Mouse (Mus musculus): ENCODE measurements around the gene Sec63. TPM values are rescaled to one million over a fixed set of nuclear protein-coding genes. Genes with fewer than 3 reads are reported as not detected.

Sec63 gene
- polyA plus RNA-seq, 1 experiment, result 5.0 TPM

- Histone ChIP-seq H3K36me3 (ENCODE audit: control insufficient read depth, insufficient read depth, low read length) (no peaks in the 10 kb centered on the region), H3K4me1 (ENCODE audit: control insufficient read depth, insufficient read depth, insufficient read length, low read length) (peaks cover 15% of the 10 kb centered on the region), H3K4me3 (ENCODE audit: low read depth, low read length) (no peak overlapping the region), H3K27ac (ENCODE audit: insufficient read depth, low read depth, low read length) (peak overlapping the region; percentile 17; the same call in 1 of the 2 replicates), H3K27me3 (ENCODE audit: control insufficient read depth, insufficient read depth, low read length) (no peaks in the 10 kb centered on the region)
- WGBS, result 20% methylated on average over 4 of the region's 4 CpGs
- TF ChIP-seq CTCF (IDR thresholded peaks at IDR 0.05; ENCODE audit: extremely low read depth, insufficient read length, insufficient replicate concordance, low read depth, low read length) (no peak), POLR2A (IDR thresholded peaks at IDR 0.05; ENCODE audit: low read depth, low read length) (no peak)
Measured at GRCm38 (mm10) chr10:42862806-42863205, 101.5 kb downstream of the Sec63 start.

- peaks cover 15% of the 10 kb centered on the region for H3K4me1 ChIP-seq (ENCODE audit: control insufficient read depth, insufficient read depth, insufficient read length, low read length)
- no peaks in the 10 kb centered on the region for H3K27me3 ChIP-seq (ENCODE audit: control insufficient read depth, insufficient read depth, low read length)
- H3K36me3 ChIP-seq (ENCODE audit: control insufficient read depth, insufficient read depth, low read length), result no peaks in the 10 kb centered on the region
- no peak for TF ChIP-seq POLR2A (IDR thresholded peaks at IDR 0.05; ENCODE audit: low read depth, low read length)
- no peak for TF ChIP-seq CTCF (IDR thresholded peaks at IDR 0.05; ENCODE audit: extremely low read depth, insufficient read length, insufficient replicate concordance, low read depth, low read length)
- WGBS, result 26% methylated on average over 31 of the region's 31 CpGs
- H3K4me3 ChIP-seq (ENCODE audit: low read depth, low read length), result peak overlapping the region; percentile 48
- H3K27ac ChIP-seq (ENCODE audit: insufficient read depth, low read depth, low read length), result no peak overlapping the region
Measured at GRCm38 (mm10) chr10:42863621-42864391, 102.5 kb downstream of the Sec63 start.

- Histone ChIP-seq H3K4me1 (ENCODE audit: control insufficient read depth, insufficient read depth, insufficient read length, low read length) (peaks cover 15% of the 10 kb centered on the region), H3K27me3 (ENCODE audit: control insufficient read depth, insufficient read depth, low read length) (no peaks in the 10 kb centered on the region), H3K27ac (ENCODE audit: insufficient read depth, low read depth, low read length) (no peak overlapping the region), H3K36me3 (ENCODE audit: control insufficient read depth, insufficient read depth, low read length) (no peaks in the 10 kb centered on the region), H3K4me3 (ENCODE audit: low read depth, low read length) (no peak overlapping the region)
- TF ChIP-seq CTCF (IDR thresholded peaks at IDR 0.05; ENCODE audit: extremely low read depth, insufficient read length, insufficient replicate concordance, low read depth, low read length) (no peak), POLR2A (IDR thresholded peaks at IDR 0.05; ENCODE audit: low read depth, low read length) (no peak)
- 74% methylated on average over 5 of the region's 5 CpGs for WGBS
Measured at GRCm38 (mm10) chr10:42864696-42865095, 103.4 kb downstream of the Sec63 start.

- H3K27me3 ChIP-seq (ENCODE audit: control insufficient read depth, insufficient read depth, low read length), result no peaks in the 10 kb centered on the region
- H3K4me3 ChIP-seq (ENCODE audit: low read depth, low read length), result no peak overlapping the region
- 90% methylated on average over 9 of the region's 9 CpGs for WGBS
- H3K27ac ChIP-seq (ENCODE audit: insufficient read depth, low read depth, low read length), result no peak overlapping the region
- TF ChIP-seq CTCF (IDR thresholded peaks at IDR 0.05; ENCODE audit: extremely low read depth, insufficient read length, insufficient replicate concordance, low read depth, low read length) (no peak), POLR2A (IDR thresholded peaks at IDR 0.05; ENCODE audit: low read depth, low read length) (no peak)
- no peaks in the 10 kb centered on the region for H3K36me3 ChIP-seq (ENCODE audit: control insufficient read depth, insufficient read depth, low read length)
- peaks cover 2% of the 10 kb centered on the region; the same call in 1 of the 2 replicates for H3K4me1 ChIP-seq (ENCODE audit: control insufficient read depth, insufficient read depth, insufficient read length, low read length)
Measured at GRCm38 (mm10) chr10:42868416-42868815, 107.1 kb downstream of the Sec63 start.

- H3K4me1 ChIP-seq (ENCODE audit: control insufficient read depth, insufficient read depth, insufficient read length, low read length), result no peaks in the 10 kb centered on the region
- H3K27ac ChIP-seq (ENCODE audit: insufficient read depth, low read depth, low read length), result no peak overlapping the region
- H3K27me3 ChIP-seq (ENCODE audit: control insufficient read depth, insufficient read depth, low read length), result no peaks in the 10 kb centered on the region
- no peak overlapping the region for H3K4me3 ChIP-seq (ENCODE audit: low read depth, low read length)
- no peaks in the 10 kb centered on the region for H3K36me3 ChIP-seq (ENCODE audit: control insufficient read depth, insufficient read depth, low read length)
- TF ChIP-seq POLR2A (IDR thresholded peaks at IDR 0.05; ENCODE audit: low read depth, low read length) (no peak), CTCF (IDR thresholded peaks at IDR 0.05; ENCODE audit: extremely low read depth, insufficient read length, insufficient replicate concordance, low read depth, low read length) (no peak)
- WGBS, result 34% methylated on average over 6 of the region's 6 CpGs
Measured at GRCm38 (mm10) chr10:42869467-42869866, 108.2 kb downstream of the Sec63 start.

- H3K36me3 ChIP-seq (ENCODE audit: control insufficient read depth, insufficient read depth, low read length), result no peaks in the 10 kb centered on the region
- H3K4me1 ChIP-seq (ENCODE audit: control insufficient read depth, insufficient read depth, insufficient read length, low read length), result no peaks in the 10 kb centered on the region
- no peak for TF ChIP-seq CTCF (IDR thresholded peaks at IDR 0.05; ENCODE audit: extremely low read depth, insufficient read length, insufficient replicate concordance, low read depth, low read length)
- 81% methylated on average over 15 of the region's 15 CpGs for WGBS
- no peak overlapping the region for H3K4me3 ChIP-seq (ENCODE audit: low read depth, low read length)
- no peaks in the 10 kb centered on the region for H3K27me3 ChIP-seq (ENCODE audit: control insufficient read depth, insufficient read depth, low read length)
- H3K27ac ChIP-seq (ENCODE audit: insufficient read depth, low read depth, low read length), result no peak overlapping the region
Measured at GRCm38 (mm10) chr10:42872269-42873010, 111.1 kb downstream of the Sec63 start.

- 95% methylated on average over 7 of the region's 7 CpGs for WGBS
- Histone ChIP-seq H3K36me3 (ENCODE audit: control insufficient read depth, insufficient read depth, low read length) (no peaks in the 10 kb centered on the region), H3K4me3 (ENCODE audit: low read depth, low read length) (no peak overlapping the region), H3K27ac (ENCODE audit: insufficient read depth, low read depth, low read length) (no peak overlapping the region), H3K4me1 (ENCODE audit: control insufficient read depth, insufficient read depth, insufficient read length, low read length) (no peaks in the 10 kb centered on the region), H3K27me3 (ENCODE audit: control insufficient read depth, insufficient read depth, low read length) (no peaks in the 10 kb centered on the region)
- TF ChIP-seq CTCF (IDR thresholded peaks at IDR 0.05; ENCODE audit: extremely low read depth, insufficient read length, insufficient replicate concordance, low read depth, low read length) (no peak), POLR2A (IDR thresholded peaks at IDR 0.05; ENCODE audit: low read depth, low read length) (no peak)
Measured at GRCm38 (mm10) chr10:42873077-42873595, 111.8 kb downstream of the Sec63 start.
